Mouse (Mus musculus) liver (tissue): ENCODE data around the gene Sipa1l3.

Experiments
- DNase-seq: peaks from one replicate; pipeline ENCODE4 v3.0.0-alpha.2; 2020; ENCODE audit warnings: mixed read lengths

Gene Sipa1l3

DNA sequence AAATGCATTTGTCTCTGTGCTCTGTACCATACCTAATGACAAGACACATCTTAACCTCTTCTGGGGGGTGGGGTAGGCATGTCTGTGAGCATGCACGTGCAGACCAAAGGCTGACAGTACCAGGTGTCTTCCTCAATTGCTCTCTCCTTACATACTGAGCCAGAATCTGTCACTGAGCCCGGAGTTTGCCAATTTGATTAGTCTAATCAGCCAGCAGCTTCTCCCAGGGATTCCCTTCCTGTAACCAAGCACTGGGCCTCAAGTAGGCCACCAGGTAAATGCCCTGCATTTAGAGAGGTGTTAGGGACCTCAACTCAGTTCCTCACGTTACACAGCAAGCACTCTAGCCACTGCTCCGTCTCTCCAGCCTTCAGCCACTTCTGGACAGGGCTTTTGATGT lies 38.3 kb downstream of the Sipa1l3 start:
- DNase-seq, result no peak

DNA sequence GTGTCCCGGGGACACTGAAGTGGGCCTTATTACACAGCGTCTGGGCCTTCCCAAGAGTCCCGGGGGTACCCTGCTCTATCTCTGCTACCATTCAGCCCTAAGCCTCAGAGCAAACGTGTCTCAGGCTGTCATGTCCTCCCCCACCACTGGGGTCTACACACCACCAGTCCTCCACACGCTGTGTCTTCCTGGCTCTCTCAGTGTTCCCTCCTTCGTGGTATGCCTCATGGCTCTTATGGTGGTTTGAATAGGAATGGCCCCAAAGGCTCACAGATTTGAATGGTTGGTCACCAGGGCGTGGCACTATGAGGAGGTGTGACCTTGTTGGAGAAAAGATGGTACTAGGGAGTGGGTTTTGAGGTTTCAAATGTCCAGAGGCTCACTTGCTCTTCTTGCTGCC lies 43.4 kb downstream of the Sipa1l3 start:
- DNase-seq, result no peak

DNA sequence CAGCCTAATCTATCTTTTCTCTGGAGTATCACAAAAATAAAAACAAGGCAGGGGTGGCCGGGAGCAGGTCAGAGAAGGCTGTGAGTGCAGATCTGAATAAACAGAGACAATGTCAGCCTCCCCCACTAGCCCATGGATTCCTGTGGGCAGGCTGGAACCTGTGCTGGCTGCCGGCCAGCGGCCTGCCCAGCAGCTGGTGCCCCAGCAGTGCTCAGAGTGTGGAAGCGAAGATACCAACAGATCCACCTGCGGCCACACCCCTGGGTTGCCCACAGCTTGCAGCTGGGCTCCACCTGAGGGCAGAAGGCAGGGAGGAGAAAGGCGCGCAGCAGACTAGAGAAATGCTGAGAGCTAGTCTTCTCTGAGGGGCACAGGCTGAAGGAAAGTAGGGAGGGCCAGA lies 47.1 kb downstream of the Sipa1l3 start:
- no peak for DNase-seq

DNA sequence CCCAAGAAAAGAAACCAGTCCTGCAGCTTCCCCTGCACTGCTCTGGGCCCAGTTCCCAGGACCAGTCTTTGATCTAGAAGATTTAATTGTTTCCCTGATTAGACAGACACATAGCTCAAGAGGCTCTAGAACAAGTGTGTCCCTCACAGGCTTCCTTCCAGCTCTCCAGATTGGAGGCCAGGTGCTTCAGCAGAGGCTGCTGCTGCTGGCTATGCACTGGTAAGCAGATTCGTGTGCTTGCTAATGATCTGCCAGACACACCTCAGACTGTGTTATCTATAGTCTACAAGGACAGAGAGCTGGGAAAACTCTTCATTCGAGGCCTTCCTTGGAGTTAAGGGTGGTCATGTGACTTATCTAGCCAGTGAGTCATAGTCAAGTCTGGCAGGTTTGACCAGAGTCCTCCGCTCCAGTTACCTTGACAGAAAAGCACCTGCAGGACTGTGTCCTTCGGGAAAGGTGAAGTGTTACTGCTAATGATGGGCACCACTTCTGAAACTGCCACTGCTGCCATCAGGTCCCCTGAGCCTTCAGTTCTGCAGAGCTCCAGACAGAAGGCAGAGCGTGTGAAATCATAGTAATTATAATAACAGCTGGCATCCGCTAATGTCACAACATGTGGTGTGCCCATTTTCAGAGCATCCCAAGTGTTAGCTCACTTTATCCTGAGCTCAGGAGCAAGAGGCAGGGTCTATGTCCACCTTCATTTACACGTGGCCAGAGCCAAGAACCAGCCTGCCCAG lies 48.7 kb downstream of the Sipa1l3 start:
- DNase-seq, result no peak

DNA sequence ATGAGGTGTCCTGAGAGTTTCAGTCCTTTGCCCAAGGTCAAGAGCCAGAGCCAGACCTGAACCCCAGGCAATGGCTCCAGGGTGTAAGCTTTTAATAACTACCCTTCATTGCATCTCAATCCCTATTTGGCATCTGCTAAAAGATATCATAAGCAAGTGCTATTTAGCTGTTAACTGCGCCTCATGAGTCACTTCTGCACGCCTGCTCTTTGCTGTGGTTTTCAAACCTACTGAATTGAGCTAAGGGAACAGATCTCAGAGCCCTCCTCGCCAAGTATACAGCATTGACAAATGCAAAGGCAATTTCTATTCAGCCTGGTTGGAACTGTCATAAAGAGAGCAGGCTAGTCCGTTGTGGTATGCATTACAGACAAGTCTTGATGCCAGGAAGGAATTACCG lies 49.8 kb downstream of the Sipa1l3 start:
- DNase-seq, result no peak

DNA sequence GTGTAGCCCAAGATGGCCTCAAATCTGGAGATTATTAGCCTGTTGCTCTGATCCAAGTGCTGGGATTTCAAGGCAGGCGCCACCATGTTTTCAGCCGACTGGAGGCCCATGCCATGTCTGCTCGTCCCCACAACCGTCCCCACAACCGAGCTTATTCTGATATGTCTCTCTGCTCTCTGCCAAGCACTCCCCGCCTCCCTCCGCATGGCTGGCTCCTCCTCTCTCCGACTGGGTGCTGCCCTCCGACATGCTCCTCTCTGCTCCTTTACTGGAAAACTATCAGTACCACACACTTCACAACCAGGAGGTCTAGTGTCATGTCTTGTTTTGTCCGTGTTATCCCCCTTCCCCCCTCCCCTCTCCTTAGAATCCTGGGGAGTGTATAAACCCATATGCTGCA lies 51.9 kb downstream of the Sipa1l3 start:
- DNase-seq, result no peak

DNA sequence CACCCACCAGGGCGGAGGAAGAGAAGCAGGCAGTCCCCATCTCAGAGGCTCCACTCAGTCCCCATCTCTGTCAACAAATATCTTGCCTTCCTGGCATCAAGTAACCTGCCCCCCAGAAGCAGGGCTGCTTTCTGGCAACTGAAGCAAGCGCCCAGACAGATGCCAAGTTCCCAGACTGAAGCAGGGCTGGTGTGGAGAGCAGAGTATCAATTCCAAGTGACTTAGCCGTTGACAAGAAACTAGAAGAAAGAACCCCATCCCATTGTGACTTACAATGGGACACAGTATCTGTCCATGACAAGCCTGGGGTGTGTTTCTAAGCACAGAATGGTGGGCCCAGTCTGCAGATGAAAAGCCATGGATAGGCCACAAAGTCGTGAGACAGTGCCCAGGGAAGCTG lies 52.7 kb downstream of the Sipa1l3 start:
- no peak for DNase-seq

DNA sequence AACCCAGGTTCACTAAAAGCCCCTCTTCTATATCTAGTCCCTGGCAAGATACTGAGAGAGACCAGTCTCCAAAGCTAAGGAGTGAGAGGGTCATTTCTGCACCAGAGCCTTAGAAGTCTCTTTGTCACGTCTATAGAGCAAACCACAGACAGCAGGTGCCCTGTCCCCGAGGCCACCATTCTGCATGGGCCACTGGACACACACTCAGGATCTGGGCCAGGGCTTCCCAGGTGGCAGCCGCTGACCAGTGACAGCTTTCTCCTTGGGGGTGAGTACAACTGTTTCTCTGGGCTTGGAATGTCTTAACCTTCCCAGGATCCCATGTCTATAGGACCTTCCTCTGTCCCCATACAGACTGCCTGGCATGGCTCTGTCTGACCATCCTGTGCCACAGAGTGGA lies 55.6 kb downstream of the Sipa1l3 start:
- no peak for DNase-seq

DNA sequence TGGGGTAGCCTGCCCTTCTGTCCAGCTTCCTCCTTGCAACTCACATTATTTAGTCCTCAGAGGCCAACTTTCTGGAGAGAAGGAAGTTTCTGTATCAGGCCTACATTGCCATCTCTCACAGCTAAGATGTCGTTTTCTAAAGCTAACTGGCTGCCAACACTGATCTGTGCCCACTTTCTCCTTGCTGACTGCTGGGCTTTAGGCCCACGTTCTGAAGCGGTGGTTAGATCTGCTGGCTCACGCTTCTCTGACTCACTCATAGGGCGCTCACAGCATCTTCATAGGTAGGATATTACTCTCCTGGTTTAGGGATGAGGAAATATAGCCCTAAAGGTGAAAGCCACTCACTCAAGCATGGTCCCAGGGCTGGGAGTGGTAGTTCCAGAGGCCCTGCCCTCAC lies 56.3 kb downstream of the Sipa1l3 start:
- DNase-seq, result no peak

DNA sequence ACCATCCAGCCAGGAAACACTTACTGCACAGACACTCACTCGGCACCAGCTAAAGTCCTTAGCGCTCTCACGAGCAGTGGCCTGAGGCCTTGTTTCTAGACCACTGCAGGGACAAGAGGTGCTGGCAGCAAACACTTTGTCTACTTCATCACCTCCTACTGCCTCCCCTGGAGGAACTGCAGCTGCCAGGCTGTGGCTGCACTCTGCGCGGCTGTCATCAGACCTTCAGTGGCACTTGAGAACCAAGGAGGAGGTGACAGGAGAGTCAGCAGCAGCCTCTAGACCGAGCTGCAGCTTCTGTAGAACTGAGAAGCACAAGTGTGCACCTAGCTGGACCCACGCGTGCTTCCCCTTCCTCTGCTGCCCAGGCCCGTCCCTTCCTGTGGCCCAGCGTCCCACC lies 56.9 kb downstream of the Sipa1l3 start:
- no peak for DNase-seq

DNA sequence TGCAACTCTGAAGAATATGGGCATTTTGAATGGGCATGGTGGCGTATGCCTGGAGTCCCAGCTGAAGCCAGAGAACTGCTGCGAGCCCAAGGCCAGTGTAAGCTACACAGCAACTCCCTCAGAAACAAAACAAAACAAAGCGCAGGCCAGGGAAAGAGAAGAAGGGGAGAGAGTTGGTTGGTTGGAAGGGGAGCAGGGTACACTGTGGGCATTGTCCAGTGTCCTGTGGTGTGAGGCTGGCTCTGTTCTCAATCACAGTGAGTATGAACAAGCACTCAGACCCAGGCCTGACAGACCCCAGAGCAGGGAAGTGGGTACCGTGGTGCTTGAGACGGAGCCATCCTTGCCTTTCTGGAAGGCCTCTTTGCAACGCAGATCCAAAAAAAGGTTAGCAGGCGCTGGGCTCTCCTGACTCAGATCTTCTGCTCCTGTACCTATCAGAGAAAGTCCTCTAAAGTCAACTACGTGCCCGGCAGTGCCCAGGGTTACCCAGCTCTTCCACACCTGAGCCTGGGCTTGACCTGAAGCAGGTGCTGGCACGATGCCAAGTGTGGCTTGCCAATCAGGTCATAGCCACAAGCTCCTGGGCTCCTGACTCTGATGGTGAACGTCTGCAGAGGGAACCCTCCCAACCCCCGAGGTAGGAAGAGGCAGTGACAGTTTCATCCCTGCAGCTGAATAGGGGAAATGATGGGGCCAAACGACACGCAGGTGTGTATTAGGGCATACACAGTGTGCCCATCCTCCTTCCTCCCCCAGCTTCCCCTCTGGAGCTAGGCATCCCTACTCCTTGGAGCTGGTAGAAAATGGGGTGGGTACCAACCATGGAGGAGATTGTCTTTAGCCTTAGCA lies 59.3 kb downstream of the Sipa1l3 start:
- DNase-seq, result no peak

DNA sequence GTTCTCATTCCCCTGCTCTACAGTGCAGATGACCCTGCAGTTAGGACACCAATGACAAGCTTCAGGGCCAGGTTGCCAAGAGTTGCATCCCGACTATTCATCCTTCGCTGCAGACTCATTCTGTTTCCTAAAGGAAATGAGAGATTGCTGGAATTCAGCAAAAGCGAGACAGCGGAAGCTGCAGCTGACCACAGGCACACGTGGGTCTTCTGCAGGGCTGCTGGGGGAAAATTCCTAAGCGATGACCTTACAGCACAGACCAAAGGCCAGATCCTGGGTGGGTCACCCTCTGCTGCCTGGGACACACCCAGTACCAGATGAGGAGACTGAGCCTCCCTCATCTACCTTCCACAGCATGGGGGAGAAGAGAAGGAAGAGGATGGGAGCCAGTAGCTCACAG lies 60.7 kb downstream of the Sipa1l3 start:
- no peak for DNase-seq

DNA sequence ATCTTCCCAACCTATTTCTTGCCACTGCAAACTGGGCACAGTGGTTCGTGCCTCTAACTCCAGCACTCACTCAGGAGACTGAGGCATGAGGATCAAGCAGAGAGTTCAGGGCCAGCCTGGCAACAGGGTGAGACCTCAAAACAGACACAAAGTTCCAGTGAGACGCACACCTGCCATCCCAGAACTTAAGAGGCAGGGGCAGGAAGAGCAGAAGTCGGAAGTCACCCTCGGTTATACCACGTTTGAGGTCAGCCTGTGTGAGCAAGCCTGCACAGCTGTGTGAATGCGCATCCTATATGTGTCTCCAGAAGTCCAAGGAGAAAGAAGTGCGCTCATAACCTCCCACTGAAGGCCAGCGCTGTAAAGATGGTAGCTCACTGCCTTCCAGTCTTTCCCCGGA lies 61.7 kb downstream of the Sipa1l3 start:
- DNase-seq, result no peak

DNA sequence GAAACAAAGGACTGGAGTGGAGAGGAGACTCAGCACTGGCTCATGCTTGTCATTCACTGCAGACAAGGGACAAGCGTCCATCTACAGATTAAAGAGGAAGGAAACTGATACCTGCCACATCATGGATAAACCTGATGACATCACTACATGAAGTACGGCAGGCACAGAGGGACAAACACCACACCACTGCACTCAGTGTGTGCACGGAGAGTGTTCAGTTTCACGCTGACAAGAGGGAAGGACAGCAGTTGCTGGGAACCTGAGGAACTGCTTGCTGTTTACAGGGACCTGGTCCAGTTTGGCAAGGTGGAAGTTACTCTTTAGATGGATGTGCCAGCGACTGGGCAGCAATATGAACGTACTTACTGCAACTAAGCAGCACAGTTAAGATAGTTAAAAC lies 62.9 kb downstream of the Sipa1l3 start:
- DNase-seq, result no peak

DNA sequence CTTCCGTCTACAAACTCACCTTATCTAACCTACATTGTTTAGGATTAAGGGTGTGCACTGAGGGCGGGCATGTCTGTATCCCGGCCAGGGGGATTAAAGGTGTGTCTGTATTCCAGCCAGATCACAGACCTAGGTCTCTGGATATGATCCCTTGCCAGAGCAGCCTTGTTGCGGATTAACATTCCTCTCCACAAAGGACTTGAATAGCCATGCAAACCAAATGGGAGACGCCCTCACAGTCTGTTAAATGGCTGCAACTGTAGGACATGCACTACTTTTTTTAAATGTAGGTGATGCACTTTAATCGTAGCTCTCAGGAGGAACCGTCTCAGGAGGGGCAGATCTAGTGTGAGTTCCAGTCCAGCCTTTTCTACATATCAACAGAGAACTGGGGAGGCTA lies 63.5 kb downstream of the Sipa1l3 start:
- no peak for DNase-seq

DNA sequence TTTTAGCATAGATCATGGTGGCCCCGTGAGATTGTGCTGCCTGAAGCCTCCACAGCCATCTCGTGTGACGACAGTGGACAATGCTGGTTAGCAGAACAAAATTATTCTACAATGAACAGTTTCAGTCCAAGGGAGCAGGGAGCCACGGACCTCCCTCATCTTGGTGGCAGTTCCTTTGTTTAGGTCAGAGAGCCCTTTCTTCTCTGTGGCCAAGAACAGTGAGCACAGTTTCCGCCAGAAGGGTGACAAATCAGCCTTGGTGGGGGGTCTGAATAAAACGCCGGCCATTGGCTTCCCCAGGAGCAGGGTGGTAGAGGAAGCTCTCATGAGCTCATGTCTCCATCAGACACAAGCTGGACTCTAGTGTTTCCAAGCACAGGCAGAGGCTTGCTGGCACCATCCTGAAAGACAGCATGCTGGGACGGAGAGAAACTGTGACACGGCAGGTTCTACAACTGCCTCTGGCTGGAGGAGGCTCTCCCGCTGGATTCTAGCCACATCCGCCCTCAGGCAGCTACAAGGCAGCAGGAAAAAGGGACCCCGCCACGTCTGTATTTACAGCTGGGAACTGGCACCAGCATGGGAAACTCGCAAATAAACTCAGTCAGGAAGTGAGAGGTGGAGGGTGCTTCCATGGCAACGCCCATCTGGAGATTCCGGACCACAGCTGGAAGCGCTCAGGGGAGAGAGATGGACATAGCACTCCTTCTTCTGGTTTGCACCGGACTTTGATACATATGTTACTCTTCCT lies 65.3 kb downstream of the Sipa1l3 start:
- peak; percentile 31 for DNase-seq

DNA sequence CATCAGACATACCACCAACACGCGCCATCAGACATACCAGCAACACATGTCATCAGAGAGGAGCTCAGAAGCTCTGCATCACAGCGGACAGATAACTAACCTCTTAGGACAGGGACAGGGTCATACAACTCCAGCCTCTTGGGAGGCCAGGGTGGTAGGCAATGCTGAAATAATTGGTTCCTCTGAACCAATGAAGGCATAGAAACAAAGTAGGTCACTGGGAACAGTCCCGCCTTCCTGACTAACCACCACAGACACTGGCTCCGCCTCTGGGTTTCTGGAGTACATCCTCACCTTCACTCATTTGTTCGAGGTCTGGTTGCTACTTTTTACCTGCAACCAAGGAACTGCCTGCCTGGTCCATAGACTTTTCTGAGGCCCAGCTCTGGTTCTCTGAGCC lies 66.1 kb downstream of the Sipa1l3 start:
- DNase-seq, result no peak

DNA sequence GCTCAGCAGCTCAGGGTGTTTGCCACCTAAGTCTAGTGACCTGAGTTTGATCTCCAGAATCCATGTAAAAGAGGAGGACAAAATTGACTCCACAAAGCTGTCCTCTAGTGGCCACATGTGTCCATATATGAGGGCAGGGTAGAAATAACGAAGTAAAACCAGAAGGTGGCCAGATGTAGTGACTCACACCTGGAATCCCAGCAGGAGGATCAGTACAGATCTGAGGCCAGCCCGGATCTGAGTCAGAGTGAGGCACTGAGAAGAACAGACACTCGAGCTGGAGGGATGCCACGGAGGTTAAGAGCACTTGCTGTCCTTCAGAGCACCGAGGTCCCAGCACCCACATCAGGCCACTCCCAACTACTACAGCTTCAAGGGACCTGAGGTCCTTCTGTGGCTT lies 68.3 kb downstream of the Sipa1l3 start:
- DNase-seq, result no peak

DNA sequence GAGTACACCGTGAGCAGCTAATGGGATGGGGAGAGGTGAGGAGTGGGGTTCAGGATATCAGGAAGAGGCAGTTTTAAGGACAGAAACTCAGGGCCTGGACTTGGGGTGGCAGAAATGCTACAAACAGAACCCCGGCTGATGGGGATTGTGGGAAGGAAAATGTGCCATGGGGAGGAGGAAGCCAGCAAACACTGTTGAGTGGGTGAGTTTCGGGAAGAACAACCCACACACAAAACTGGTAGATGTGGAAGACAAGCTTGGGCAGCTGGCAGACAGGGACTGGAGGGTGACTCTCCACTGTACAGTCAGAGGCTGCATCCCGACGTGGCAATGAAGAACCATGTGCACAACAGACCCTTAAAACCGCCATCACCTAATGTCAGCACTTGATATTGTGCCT lies 69.6 kb downstream of the Sipa1l3 start:
- no peak for DNase-seq

DNA sequence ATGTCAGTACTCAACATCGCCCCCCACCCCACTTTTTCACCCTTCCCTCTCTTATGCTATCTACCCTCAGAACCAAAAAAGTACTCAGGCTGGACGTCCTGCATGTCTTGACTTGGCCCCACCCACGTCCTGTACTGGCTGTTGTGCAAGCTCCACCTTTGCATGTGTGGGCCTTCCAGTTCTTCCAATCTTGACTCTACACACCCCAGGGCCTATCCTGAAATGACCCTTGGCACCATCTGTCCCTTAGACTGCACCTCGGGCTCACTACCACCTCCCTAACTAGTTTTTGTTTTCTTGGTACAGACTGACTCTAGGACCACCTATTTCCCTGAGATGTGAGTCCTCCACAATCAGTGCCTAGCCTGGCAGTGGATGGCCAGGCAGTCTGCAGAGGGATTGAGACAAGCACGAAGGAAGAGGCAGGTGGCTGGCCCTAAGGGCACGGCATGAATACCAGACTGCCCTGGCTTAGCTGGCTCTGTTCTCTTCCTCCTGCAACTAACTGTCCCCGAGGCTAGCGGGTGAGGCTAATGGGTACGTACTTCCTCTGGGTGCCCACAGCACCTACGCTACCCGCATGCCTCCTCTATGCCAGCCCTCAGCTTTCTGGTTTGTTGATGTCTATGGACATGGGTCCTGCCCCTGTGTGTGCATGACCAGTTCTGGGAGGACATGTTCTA lies 71.2 kb downstream of the Sipa1l3 start:
- DNase-seq, result no peak

DNA sequence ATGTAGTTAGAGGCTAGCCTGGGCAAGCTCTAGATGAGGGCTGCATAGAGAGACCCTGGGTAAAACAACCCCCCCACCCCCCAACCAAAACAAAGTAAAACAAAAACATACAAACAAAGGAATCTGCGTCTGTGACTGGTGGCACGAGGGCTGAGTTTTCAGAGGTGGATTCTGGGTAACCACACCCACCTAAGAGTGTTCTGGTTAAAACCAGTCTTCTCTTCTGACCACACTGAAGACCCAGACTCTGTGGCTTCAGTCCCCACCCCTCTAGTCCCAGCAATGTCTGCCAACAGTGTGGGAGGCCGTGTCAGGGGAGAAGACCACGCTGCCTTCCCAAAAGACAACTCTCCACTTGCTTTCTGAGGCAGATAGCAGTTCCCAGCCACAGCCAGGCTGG lies 72.3 kb downstream of the Sipa1l3 start:
- no peak for DNase-seq

DNA sequence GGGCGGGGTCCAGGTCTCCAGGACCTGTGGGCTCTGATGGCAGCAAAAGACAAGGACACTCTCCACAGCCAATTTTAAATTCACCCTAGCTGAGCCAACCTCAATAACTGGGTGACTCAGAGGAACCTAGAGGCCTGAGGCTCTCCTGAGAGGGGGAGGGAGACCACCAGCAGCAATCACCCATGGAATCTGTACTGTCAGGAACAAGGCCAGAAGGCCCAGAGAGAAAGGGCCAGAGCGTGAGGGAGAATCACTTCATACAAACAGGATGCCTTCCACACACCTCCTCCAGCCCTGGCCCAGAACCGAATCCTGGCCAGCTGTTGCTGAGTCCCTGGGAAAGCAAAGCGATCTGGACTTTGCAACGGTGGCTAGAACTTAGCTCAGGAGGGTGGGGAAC lies 73.9 kb downstream of the Sipa1l3 start:
- no peak for DNase-seq

DNA sequence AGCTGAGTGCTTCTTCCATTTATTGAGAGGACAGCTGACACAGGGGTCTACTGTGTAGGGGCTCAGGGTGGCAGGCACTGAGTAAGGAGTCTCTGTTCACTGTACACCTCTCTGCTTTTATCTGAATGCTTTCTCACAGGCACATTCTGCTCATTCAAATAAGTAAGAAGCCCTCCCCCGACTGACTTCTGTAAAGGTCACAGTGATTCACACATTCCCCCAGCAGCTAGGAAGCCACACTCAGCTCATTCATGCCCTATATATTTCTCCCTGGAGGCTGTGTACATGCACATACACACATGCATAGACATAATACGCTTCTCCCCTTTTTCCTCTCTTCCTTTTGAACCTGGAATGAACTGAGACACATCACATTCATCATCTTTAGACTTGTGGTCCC lies 74.4 kb downstream of the Sipa1l3 start:
- no peak for DNase-seq
